Mouse (Mus musculus): ENCODE results near the gene Emx2.
A peak's percentile ranks its signal among the peaks of the same experiment; 100 is the strongest.

Gene Emx2

DNA sequence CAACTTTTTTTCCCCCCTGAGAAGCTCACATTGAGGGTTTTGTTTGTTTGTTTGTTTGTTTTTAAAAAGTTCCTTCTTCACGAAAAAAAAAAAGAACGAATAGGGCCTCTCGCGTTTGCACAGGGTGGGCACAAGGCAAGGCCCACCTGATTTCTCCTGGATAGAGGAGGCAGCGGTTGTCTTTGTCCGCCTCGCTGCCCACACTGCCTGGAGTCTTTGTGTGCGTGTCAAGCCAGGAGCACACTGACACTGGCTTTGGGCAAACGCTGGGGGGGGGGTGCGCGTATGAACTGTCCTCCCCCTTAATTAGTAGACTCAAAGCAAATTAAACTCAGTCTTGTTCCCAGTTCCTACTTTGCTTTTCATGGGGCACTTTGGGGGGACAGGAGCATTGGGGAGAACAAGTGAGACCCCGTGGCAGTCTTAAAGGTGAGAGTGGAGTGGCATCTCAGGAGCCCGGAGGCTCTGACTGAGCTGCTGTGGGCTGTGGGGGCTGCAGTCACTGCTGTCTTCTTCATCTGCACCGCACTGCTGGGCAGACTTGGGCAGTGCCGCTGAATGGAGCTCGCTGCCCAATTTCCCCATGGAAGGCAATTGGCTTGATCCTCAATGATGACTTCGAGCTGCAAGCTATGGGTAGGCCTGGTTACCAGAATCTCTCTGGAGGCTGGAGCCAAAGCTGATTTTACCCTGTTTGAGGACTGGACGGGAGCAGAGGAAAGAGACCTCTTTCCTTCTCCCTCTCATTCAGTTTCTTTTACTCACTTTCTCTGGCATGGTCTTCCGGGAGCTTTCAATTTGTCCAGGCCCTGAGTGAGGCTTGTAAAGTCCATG lies 4.5 kb downstream of the Emx2 start:
- DNase-seq: no peak

DNA sequence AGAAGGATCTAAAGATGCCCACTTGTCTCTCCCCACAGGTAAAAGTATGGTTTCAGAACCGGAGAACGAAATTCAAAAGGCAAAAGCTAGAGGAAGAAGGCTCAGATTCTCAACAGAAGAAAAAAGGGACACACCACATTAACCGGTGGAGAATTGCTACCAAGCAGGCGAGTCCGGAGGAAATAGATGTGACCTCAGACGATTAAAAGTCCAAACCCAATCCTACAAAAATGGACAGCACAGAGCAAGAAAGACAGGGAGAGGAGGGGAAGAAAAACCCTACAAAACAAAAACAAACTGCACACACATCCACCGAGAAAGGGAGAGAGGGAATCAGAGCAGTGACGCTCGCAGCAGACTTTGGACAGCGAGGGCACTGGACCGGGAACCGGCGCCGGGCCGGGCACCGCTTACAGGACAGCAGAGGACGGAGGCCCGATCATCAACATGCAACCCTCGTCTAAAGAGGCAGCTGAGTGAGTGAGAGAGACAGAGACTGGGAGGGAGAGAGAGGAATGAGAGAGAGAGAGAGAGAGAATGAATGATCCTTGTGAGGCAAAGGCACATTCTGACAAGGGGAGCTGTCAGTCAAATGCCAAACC lies 5.8 kb downstream of the Emx2 start:
- DNase-seq: peak; percentile 19

DNA sequence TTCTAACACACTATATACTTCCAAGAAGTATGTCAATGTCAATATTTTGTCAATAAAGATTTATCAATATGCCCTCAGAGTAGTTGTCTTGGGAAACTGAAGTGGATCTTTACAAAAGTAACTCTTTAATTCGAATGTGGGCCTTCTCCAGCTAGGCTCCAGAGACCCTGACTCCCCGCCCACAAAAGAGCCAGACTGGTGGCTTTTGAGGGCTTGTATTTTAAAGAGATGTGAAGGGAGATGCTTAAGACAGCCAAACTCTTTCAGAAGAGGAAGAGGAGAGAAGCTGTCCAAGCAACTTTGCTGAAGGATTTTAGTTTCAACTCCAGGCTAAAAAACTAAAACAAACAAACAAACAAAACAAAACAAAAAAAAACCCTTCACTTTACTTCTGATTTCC lies 7.1 kb downstream of the Emx2 start:
- DNase-seq: no peak

DNA sequence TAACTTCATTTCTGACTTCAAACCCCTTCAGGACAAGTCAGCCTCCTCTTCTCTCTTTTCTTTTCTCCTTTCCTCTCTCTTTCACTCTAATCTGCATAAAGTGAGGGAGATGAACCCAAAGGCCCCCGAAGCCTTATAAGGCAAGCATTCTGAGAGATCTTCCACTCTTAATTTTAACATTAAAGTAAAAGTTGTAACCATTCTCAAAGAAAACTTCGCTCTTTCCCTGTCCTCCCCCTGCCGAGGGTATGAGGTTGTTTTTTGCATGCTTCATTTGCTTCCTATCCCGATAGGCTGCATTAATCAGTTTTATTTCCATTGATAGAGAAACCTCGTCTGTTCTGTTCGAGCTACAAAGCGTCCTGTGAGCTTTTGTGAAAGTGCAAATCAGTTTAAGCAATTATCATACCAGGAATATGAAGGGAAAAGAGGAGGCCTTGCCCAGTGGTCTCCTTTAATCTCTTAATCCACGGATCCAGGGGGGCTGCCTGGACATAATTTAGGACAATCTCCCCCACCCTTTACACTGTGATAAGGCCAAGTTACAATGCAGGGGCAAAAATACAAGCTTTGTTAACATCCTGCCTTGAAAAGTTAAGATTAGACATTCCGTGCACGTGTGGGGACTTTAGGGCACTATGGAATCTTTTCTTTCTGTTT lies 7.7 kb downstream of the Emx2 start:
- DNase-seq: peak; percentile 30

DNA sequence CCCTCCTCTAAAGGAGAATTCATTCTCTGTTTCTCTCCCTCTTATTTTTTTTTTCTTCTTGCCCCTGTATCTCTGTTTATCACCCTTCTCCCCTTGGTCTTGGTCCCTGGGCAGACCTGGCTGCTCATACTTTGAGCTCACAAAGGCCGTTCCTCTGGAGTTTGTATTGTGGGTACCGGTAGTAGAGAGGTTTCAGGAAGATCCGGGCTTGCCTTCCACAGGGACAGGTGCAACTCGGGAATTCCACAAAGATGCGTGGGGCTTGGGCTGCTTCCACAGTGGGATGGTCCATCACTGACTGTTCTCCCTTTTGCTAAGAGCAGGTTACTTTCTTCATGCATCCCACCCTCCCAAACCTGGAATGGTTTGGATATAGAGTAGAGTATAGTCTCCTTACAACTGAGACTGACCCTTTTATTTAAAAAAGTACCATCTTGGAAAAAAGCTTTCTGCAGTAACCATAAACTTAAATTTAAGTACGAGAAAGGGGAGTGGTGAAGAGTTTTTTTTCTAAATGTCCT lies 8.3 kb downstream of the Emx2 start:
- no peak for DNase-seq

DNA sequence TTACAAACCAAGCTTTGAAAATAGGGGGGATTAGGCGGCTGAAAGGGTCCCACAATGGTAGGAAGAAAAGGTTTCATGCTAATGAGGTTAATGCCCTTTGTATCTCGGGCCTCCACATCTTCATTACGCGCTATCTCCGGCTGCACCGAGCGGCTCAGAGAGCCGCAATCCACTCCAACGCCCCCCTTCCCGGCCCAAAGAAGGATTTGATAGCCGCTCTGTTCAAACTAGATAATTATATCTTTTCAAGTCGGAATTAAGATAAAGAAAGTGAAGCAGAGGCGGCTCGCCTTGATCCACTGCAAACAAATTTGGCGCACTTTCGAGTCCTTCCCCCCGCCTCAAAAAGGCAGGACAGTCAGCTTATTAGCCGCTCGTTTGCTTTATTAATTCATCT lies 8.8 kb downstream of the Emx2 start:
- peak; percentile 47 for DNase-seq

DNA sequence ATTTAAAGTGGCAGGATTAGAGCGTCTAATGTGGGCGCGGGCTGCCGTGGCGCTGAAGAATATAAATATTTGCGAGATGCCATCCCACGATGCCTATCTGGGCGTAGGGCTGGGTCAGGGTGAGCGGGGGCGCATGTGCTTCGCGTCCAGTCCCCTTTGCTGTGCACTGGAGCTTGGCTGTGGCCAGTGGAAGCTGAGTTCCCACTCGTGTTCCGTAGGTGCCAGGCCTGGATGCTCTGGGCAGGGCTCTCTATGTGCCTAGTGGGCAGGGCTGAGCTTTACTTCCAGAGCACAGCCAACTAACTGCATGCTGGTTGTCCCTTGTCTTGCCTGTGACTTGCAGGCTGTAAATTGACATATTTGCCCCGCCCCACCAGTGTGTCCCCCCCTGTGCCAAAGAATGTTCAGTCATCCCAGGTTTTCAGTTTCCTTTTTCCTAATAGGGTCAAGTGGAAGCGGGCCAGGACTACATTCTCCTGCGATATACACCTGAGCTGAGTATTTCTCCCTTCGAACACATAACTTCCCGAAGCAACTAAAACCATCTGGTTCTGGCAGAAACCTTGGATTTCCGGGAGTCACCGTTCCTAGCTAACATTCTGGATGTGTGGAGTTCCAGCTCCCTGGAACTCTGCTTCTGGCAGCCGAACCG lies 9.4 kb downstream of the Emx2 start:
- DNase-seq: no peak

DNA sequence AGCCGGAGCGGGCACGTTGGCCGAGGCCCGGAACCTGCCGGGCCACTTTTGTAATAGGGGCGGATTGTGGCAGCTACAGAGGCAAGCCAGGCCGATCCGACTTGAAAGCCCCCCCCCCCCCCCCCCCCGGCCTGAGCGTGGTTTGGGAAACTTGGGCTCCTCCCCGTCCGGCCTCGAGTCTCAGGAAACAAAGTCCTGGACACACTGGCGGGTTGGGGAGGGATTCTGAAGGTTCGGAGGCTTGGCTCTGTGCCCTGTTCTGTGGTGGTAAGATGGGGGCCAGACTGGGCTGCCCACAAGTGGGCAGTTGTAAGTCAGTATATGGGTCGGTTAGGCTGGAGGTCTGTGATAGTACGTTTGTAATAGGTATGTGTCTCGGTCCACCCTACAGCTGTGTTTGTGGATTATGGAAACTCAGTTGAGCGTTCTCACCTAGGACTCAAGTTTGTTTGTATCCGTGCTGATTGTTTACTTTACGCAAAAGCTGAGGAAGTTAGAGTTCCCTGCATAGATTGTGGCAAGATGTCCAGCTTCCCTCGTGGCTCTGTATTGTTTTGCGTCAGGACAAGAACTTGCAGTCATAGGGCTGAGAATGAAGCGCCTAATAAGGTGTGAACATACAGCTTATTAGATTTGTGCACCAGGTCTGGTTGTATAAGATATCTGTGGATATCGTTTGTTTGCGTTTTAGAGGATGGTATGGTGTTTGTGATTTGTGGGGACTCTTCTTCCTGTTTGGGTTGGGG lies 10.1 kb downstream of the Emx2 start:
- DNase-seq: peak; percentile 18

DNA sequence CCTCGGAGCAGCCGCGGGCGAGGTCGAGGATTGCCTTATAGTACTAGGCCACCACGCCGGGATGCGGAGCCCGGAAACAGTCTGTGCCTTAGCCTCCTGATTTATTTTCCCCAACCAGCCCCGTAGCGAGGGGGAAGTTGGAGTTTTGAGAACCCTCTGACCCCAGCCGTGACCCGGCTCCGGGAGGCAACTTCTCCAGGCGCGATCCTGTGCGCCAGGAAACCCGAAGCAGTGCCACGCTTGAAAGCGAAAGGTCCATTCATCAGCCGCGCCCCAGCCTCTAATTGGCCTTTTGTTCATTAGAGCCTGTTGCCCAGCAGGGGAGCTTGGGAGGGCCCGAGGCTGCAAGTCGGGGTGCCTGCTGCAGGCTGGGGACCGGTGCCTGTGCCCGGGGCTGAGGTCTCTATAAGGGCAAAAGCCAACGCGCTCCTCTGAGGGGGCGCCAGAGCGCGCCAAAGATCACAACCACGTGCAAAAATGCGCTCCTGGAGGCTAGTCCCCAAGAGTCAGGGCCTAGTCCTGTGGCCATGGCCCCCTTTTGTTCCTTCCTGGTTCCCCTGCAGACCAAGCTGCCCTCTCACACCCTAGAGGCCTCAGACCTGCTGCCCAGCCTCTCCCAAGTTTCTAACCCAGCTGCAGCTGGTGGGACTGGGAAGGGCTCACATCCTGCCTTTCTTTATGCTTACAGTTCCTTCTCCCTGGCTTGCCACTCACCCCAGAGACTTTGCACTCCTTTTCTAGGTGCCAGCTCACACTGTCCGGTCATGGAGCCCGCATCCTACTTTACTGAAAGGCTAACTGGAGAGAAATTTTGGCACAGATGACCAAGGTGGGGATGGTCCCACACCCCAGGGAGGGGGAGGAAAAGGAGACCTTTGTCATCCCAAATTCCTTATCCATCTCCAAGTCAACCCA lies 11.1 kb downstream of the Emx2 start:
- peak; percentile 67 for DNase-seq

DNA sequence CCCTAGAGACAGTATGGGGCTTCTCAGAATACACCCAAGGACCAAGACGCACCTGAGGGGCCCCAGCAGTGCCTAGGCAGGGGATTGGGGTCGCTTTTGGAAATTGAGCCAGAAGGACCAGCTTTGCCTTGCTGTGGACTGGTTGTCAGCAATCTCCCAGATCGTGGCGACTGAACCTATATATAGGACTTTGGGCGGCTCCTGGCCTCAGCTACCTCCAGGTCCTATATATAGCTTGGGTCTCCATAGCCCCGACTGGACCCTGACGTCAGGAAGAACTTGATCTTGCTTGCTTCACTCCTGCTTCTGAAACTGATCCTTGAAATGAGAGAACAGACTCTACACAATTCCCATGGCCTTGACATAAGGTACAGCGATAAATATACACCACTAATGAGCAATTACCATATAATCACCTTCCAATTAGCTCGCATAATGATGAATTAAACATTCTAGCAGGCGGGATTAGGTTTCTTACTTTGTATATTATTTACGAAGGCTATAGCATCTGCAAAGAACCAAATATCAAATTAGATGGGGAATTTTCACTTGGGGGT lies 12.0 kb downstream of the Emx2 start:
- peak; percentile 68 for DNase-seq

DNA sequence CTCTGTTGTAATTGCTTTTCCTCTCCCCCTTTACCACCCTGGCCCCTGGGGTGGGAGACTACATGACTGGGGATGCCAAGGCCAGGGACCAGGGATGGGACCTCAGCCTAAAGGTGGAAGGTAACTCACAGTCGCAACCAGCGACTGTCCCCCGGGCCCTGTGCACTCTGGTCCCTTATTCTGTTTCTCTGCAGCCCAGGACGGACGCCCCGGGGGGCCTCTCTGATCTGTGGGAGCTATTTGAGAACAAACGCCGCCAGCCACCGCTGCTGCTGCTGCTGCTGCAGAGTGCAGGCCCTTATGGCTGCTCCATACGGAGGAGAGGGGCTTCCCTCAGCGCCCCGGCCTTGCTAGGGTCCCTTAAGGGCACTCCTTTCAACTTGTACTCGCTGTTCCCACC lies 12.7 kb downstream of the Emx2 start:
- peak; percentile 44 for DNase-seq

DNA sequence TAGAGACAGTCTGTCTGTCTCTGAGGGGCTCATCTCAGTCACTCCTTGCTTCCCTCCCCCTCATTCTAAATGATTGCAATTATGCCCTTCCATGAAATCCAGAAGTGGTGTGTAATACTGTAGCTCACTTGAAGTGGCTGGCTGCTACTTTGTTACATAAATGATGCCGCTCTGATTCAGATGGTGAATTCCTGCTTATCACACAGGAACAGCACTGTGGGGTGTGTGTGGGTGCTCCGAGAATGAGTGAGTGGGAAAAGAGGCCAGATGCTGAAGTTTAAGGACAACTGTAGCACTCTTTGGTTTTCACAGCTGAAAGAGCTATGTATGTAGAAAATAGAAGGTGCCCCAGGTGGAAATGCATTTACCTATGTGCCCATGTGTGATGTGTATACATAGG lies 14.7 kb downstream of the Emx2 start:
- DNase-seq: no peak

DNA sequence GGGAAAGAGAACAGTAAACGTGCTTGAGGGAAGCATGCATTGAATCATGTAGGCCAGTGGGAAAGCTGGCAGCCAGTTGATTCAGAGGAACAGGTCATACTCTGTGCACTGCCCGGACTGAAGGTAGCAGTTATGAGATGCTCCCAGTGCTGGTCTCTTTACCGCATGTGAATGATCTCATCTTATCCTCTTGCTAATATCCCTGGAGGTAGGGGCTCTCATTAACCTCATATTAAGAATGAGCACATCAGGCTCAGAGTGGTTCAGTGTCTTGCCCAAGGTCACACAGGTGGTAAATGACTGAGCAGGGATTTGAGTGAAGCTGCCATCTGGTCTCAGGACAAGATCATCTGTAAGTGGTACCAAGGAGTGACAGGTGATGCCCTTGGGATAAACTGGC lies 21.7 kb downstream of the Emx2 start:
- no peak for DNase-seq

DNA sequence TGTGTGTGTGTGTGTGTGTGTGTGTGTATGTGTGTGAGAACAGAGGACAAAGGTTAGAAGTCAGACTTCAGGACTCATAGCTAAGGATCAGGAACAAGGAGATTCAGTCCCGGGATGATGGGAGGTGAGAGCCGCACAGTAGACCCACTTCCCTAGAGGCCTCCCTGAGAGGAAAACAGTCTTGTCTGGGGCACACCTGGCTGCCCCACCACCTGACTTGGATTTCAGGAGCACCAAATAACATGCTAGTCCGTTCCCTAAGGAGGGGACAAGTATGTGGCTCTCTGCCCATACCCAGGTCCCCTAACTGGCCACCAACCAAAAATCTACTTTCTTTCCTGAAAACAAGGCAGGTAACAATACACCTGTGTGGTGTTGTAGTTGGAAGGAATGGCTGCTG lies 22.4 kb downstream of the Emx2 start:
- DNase-seq: no peak

DNA sequence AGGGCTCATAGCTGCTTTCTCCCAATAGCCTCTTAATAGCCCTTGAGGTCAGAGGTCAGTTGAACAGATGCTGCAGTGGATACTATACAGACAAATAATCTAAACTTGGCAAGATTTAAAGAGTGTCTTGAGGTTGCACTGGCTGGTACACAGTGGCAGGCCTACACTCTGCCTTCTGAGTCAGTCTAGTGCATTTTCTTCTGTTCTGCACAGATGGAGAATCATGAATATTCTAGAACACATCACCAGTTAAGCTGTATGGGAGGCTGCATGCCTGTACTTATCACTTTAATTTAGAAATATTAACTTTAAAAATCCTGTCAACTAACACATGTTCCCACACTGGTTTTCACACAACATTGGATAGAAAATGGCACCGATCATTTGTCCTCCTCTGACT lies 34.1 kb downstream of the Emx2 start:
- no peak for DNase-seq

DNA sequence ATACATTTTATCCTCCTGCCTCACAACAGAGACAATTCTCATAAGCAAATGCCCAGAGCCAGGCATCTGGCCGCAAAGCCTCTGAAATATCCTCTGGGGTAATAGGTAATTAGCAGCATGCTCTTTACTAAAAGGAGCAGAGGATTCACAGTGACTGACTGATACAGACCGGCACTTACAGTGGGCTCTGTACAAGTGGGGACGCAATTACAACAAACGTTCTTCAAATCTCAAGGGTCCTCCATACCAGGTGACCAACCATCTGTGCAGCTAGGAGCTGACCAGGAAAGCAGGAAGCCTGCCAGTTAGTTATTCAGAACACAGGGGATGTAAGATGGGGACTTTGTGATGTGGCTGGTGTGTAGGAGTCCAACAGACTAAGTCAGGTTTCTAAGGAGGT lies 38.7 kb downstream of the Emx2 start:
- DNase-seq: peak; percentile 7

DNA sequence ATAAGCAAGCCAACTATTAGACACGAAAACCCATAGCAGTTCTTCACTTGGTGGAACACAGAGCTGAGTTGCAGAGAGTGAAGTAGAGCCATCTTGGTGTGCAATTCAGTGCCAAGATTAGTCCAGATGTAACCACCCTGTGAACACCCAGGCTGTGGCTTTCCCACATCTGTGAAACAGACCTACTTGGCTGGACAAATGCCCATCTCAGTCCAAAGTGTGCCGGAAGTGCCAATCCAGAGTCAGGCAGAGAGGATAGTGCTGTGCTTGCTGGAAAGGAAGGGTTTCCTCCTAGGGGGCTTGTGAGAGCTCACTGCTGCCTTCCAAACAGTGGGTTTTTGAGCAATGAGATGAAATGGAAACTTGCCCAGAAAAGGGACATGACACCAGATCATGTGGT lies 50.7 kb downstream of the Emx2 start:
- no peak for DNase-seq

DNA sequence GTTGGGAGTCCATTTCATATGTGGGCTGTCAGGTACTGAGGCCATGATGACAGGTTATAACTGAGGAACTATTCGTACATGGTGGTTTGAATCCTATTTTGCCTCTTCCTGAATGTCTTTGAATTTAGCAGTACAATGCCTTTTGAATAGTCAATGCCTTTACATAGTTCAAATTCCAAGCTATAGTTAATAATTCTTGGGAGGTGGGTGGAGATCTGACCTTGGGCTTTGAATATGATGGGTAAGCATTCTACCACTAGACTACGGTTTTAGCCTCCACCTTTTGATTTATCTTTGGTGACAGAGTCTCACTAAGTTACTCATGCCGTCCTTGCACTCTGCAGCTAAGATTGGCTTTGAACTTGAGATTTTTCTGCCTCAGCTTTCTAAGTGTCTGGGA lies 55.0 kb downstream of the Emx2 start:
- DNase-seq: no peak

Data from retina, postnatal 1 day (tissue).